Mouse (Mus musculus): ENCODE data around the gene Fchsd2.

DNA sequence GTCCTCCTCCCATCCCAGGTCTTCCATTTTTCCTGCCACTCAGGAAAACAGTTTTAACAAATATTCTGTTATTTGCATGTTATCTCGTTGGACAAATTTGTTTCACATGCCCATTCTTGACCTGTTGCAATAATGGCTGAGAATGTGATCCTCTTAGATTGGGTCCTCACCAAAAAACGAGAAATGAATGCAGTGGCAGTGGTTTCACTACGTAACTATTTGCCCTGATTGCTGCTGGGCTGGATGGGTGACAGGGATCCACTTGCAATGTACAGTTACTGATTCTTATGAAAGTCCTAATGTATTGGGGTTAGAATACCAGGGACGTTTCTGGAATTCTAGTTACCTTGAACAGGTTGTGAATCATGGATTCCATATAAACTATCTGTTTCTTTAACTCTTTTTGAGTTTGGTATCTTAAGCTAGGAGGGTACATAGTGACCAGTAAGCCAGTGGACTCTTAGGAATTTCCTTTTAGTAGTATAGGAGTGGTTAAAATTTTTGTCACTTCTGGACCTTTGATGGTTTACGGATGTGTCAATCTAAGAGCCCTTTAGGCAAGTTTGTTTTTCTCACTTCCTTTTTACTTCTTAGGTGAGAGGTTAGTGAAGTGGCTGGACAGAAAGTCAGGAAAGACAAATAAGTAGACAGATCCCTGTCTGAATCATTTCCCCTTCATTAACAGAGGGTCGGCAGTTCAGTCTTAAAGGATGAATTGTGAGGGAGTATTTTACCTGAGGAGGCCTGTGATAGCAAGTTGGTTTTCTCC is 31.1 kb downstream of the Fchsd2 start:
- no peak for TF ChIP-seq CTCF (IDR thresholded peaks at IDR 0.05; ENCODE audit: low read depth)
- TF ChIP-seq EP300 (IDR thresholded peaks at IDR 0.05; ENCODE audit: low read depth): no peak
